Mouse (Mus musculus) forebrain, embryonic 10.5 days (tissue): ENCODE results near the gene 1810055G02Rik. TPM values are rescaled to one million over a fixed set of nuclear protein-coding genes. Genes with fewer than 3 reads are reported as not detected.

ENCODE experiments used
- DNase-seq: peaks from one replicate; pipeline ENCODE4 v3.0.0-alpha.2; 2017; ENCODE audit warnings: low spot score; ENCODE audit errors: extremely low spot score
- H3K27ac ChIP-seq: fragments of 300-500 bp; sonication (generic); 2 replicates; pipeline ENCODE4 v1.5.1; 2016; ENCODE audit warnings: mild to moderate bottlenecking
- H3K27me3 ChIP-seq: fragments of 300-500 bp; sonication (generic); 2 replicates; pipeline ENCODE4 v1.6.1; 2016; ENCODE audit warnings: mild to moderate bottlenecking; ENCODE audit not compliant: poor library complexity, severe bottlenecking
- H3K36me3 ChIP-seq: fragments of 300-500 bp; sonication (generic); replicated peaks from 2 replicates; pipeline ENCODE4 v1.6.1; 2016; ENCODE audit warnings: mild to moderate bottlenecking, moderate library complexity
- H3K4me1 ChIP-seq: fragments of 300-500 bp; sonication (generic); 2 replicates; pipeline ENCODE4 v1.6.1; 2016
- H3K4me3 ChIP-seq: fragments of 300-500 bp; sonication (generic); 2 replicates; pipeline ENCODE4 v1.5.1; 2016; ENCODE audit warnings: mild to moderate bottlenecking, moderate library complexity
- H3K9me3 ChIP-seq: fragments of 300-500 bp; sonication (generic); 2 replicates; pipeline ENCODE4 v1.6.1; 2016; ENCODE audit warnings: mild to moderate bottlenecking, moderate library complexity
- whole genome bisulfite sequencing: fragments of 180-500 bp; shearing (Covaris S2); methylation state at CpG from one replicate; pipeline ENCODE4 v1.1.7; 2016; 5-methylcytosine and 5-hydroxymethylcytosine counted together
- polyA plus RNA-seq: library from polyadenylated mRNA; unstranded; fragments of >200 nt; fragmentation: Nextera tagmentation; extraction: Ambion mirVana; gene quantifications from 2 replicates; pipeline ENCODE4 v1.2.1, GENCODE M21; 2016

Gene 1810055G02Rik
- polyA plus RNA-seq, 1 experiment from 2014 or later = 44.9 TPM

- 81% methylated on average over 7 of the region's 7 CpGs for WGBS
- no peak for DNase-seq
- Histone ChIP-seq H3K27ac (no peak overlapping the region), H3K36me3 (no peaks in the 10 kb centered on the region), H3K4me3 (no peak overlapping the region), H3K4me1 (no peaks in the 10 kb centered on the region), H3K27me3 (no peaks in the 10 kb centered on the region), H3K9me3 (no peaks in the 10 kb centered on the region)
These were observed 22.9 kb downstream of the 1810055G02Rik start for GRCm38 (mm10) chr19:3730781-3731646.

DNA sequence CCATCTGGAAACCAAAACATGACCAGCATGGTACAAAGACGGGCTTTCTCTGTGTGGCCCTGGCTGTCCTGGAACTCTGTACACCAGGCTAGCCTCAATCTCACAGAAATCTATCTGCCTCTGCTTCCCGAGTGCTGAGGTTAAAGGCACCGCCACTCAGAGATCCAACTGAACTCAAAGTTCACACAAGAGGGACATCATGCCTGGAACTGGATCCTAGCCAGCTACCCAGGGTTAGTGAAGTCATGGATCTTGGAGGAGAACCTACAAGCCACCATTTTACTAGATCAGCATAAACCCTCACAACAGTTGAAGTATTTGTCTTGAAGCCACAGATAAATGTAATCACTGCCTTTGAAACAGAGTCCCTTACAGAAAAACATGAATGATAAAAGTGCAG lies 27.9 kb downstream of the 1810055G02Rik start:
- Histone ChIP-seq H3K4me1 (no peaks in the 10 kb centered on the region), H3K27me3 (no peaks in the 10 kb centered on the region), H3K36me3 (no peaks in the 10 kb centered on the region), H3K27ac (no peak overlapping the region), H3K9me3 (no peaks in the 10 kb centered on the region), H3K4me3 (no peak overlapping the region)
- 88% methylated on average over 3 of the region's 3 CpGs for WGBS
- DNase-seq = no peak

DNA sequence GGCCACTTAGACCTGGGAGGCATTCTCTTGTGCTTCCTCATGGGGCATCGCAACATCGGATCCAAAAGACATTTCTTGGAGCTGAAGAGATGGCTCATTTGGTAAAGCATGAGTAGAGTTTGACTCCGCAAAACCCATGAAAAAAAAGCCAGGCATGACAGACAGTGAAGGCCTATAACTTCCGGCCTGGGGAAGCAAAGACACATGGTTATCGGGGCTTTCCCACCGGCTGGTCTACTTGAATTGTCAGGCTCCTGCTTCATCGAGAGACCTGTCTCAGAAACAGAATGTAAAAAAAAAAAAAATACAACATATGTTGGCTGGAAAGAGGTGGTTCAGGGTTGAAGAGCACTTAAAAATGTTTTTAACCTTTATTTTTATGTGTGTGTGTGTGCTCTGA lies 31.6 kb downstream of the 1810055G02Rik start:
- no peaks in the 10 kb centered on the region for H3K36me3 ChIP-seq
- peaks cover 21% of the 10 kb centered on the region for H3K4me1 ChIP-seq
- no peak overlapping the region for H3K4me3 ChIP-seq
- H3K27ac ChIP-seq = no peak overlapping the region
- H3K27me3 ChIP-seq = no peaks in the 10 kb centered on the region
- 95% methylated on average over 7 of the region's 7 CpGs for WGBS
- DNase-seq = no peak
- H3K9me3 ChIP-seq = no peaks in the 10 kb centered on the region

- peaks cover 22% of the 10 kb centered on the region for H3K4me1 ChIP-seq
- H3K27ac ChIP-seq = peak overlapping the region; percentile 40; the same call in 1 of the 2 replicates
- peaks cover 6% of the 10 kb centered on the region; the same call in 1 of the 2 replicates for H3K9me3 ChIP-seq
- no peak overlapping the region for H3K4me3 ChIP-seq
- no peaks in the 10 kb centered on the region for H3K27me3 ChIP-seq
- 66% methylated on average over 4 of the region's 4 CpGs for whole genome bisulfite sequencing
- DNase-seq = no peak
- no peaks in the 10 kb centered on the region for H3K36me3 ChIP-seq
These were observed 34.6 kb downstream of the 1810055G02Rik start for GRCm38 (mm10) chr19:3742716-3743115.

DNA sequence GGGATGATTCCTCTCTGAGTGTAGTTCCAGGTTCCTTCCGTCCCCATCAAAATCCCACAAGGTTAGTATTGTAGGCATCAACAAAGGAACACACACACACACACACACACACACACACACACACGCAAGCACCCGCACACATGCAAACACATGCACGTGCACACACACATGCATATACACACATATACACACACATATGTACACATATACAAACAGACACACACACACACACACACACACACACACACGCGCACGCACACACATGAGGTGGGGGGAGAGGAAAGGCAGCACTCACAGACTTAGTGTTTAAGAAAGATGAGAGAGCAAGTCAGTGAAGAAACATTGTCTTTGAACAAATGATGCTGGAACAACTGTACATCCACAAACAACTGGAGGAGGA lies 35.3 kb downstream of the 1810055G02Rik start:
- no peak for DNase-seq
- H3K9me3 ChIP-seq = peaks cover 11% of the 10 kb centered on the region
- H3K4me3 ChIP-seq = peak overlapping the region; percentile 65; the same call in 1 of the 2 replicates
- no peaks in the 10 kb centered on the region for H3K36me3 ChIP-seq
- WGBS = 85% methylated on average over 7 of the region's 7 CpGs
- H3K27me3 ChIP-seq = no peaks in the 10 kb centered on the region
- H3K4me1 ChIP-seq = peaks cover 22% of the 10 kb centered on the region
- peak overlapping the region; percentile 92; the same call in 1 of the 2 replicates for H3K27ac ChIP-seq

- DNase-seq = peak; percentile 55
- Histone ChIP-seq H3K9me3 (peaks cover 14% of the 10 kb centered on the region), H3K27me3 (no peaks in the 10 kb centered on the region), H3K36me3 (no peaks in the 10 kb centered on the region), H3K27ac (peak overlapping the region; percentile 92), H3K4me3 (peak overlapping the region; percentile 65), H3K4me1 (peaks cover 22% of the 10 kb centered on the region)
- 5% methylated on average over 13 of the region's 13 CpGs for WGBS
These were observed 35.9 kb downstream of the 1810055G02Rik start for GRCm38 (mm10) chr19:3743851-3744512.

DNA sequence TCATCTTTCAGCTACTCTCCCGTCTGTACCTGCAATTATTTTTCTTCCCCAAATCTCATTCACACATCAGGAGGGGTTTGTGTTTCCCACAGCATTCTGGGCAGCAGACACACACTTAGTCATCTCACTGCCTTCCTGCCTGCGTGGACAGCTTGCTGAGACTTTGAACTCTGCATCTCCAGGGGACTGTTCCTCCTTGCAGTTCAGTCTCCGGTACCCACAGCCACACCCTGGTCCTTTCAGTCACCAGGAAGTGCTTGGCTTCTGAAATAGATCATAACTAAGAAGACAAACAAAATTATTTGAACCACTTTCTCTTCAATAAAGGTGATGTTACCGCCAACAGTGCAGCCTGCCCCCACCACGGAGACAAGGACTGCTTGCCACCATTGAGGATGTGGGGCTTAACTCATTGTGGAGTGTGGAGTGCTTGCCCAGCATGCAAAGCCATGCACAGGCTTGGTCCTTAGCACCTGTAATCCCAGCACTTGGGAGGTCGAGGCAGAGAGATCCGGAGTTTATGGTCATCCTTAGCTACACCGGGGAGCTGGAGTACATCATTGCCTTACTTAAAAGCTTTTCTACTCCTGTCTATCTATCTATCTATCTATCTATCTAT lies 44.6 kb downstream of the 1810055G02Rik start:
- Histone ChIP-seq H3K27me3 (no peaks in the 10 kb centered on the region), H3K36me3 (no peaks in the 10 kb centered on the region), H3K4me1 (no peaks in the 10 kb centered on the region), H3K27ac (no peak overlapping the region), H3K9me3 (peaks cover 8% of the 10 kb centered on the region), H3K4me3 (no peak overlapping the region)
- no peak for DNase-seq
- WGBS = 68% methylated on average over 8 of the region's 8 CpGs

- H3K27ac ChIP-seq = no peak overlapping the region
- H3K36me3 ChIP-seq = no peaks in the 10 kb centered on the region
- DNase-seq = no peak
- no peaks in the 10 kb centered on the region for H3K27me3 ChIP-seq
- H3K4me1 ChIP-seq = no peaks in the 10 kb centered on the region
- 81% methylated on average over 1 of the region's 1 CpGs for WGBS
- H3K4me3 ChIP-seq = no peak overlapping the region
- peaks cover 4% of the 10 kb centered on the region for H3K9me3 ChIP-seq
These were observed 45.1 kb downstream of the 1810055G02Rik start for GRCm38 (mm10) chr19:3753240-3753633.

DNA sequence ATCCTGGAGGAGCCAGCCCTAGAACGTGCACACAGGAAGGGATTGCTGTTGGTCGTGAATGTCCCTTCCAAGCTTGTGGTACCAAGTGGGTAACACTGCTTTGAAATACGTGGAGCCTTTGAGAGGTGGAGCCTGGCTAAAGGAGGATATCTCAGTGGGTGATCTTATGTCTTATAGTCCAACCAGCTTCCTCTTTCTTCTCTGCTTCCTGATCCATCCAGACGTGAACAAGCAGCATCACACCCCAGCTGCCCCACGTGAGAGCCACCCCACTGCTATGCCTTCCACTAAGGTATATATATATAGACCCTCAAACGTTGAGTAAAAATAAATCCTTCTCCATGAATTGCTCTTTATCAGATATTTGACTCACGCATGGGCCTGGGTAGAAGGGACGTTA lies 45.6 kb downstream of the 1810055G02Rik start:
- Histone ChIP-seq H3K4me3 (no peak overlapping the region), H3K27me3 (no peaks in the 10 kb centered on the region), H3K9me3 (no peaks in the 10 kb centered on the region), H3K4me1 (no peaks in the 10 kb centered on the region), H3K27ac (no peak overlapping the region), H3K36me3 (no peaks in the 10 kb centered on the region)
- 59% methylated on average over 8 of the region's 8 CpGs for WGBS
- no peak for DNase-seq

DNA sequence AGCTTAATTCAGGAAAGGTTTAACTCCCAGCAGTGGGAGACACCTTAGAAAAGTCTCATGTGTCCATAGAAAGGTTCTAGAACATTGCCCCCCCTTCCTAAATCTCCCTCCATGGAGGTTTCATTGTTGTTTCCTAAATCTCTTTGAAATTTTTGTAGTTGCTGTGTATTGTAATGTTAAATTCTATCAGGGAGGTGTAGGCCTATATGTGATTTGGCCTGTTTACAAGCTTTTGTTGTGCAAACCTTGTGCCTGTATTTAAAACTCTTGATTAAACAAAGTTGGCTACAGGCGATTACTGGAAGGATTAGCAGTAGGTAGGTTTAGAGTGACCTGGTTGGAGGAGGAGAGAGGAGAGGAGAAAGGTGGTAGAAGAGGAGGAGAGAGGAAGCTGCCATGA lies 49.8 kb downstream of the 1810055G02Rik start:
- H3K27me3 ChIP-seq = no peaks in the 10 kb centered on the region
- DNase-seq = no peak
- no peaks in the 10 kb centered on the region for H3K36me3 ChIP-seq
- H3K9me3 ChIP-seq = no peaks in the 10 kb centered on the region
- no peaks in the 10 kb centered on the region for H3K4me1 ChIP-seq
- 65% methylated on average over 1 of the region's 1 CpGs for WGBS
- no peak overlapping the region for H3K4me3 ChIP-seq
- no peak overlapping the region for H3K27ac ChIP-seq

GRCm38 (mm10) chr19:3765221-3765820 lies 57.2 kb downstream of the 1810055G02Rik start:
- Histone ChIP-seq H3K4me3 (no peak overlapping the region), H3K4me1 (peaks cover 21% of the 10 kb centered on the region), H3K36me3 (peaks cover 7% of the 10 kb centered on the region), H3K27me3 (no peaks in the 10 kb centered on the region), H3K27ac (no peak overlapping the region), H3K9me3 (no peaks in the 10 kb centered on the region)
- WGBS = 88% methylated on average over 4 of the region's 4 CpGs
- no peak for DNase-seq

- 92% methylated on average over 5 of the region's 5 CpGs for WGBS
- Histone ChIP-seq H3K9me3 (no peaks in the 10 kb centered on the region), H3K27ac (peak overlapping the region; percentile 100), H3K4me3 (peak overlapping the region; percentile 99; the same call in 1 of the 2 replicates), H3K36me3 (peaks cover 13% of the 10 kb centered on the region), H3K4me1 (peaks cover 21% of the 10 kb centered on the region), H3K27me3 (no peaks in the 10 kb centered on the region)
- no peak for DNase-seq
These were observed 58.3 kb downstream of the 1810055G02Rik start for GRCm38 (mm10) chr19:3766378-3766777.
